Mouse (Mus musculus) neural tube, embryonic 11.5 days (tissue): Measurements from ENCODE around the gene St3gal5. TPM values are rescaled to one million over a fixed set of nuclear protein-coding genes. Genes with fewer than 3 reads are reported as not detected.

Experiments
- ATAC-seq: fragments of 200-750 bp; cut with Nextera tagmentation; 2 replicates; pipeline ENCODE4 v1.8.0; 2017; ENCODE audit warnings: moderate number of reproducible peaks, mild to moderate bottlenecking, moderate TSS enrichment, moderate library complexity; ENCODE audit not compliant: insufficient read depth, low FRiP score, low TSS enrichment
- DNase-seq: peaks from one replicate; pipeline ENCODE4 v3.0.0-alpha.2; 2015; ENCODE audit warnings: low spot score
- H3K27ac ChIP-seq: fragments of 300-500 bp; sonication (generic); 2 replicates; pipeline ENCODE4 v1.5.1; 2014; ENCODE audit warnings: low read depth, mild to moderate bottlenecking, low read length
- H3K27me3 ChIP-seq: fragments of 300-500 bp; sonication (generic); 2 replicates; pipeline ENCODE4 v1.6.1; 2014; ENCODE audit warnings: mild to moderate bottlenecking, low read length, mixed read lengths; ENCODE audit not compliant: control insufficient read depth, insufficient read depth
- H3K36me3 ChIP-seq: fragments of 300-500 bp; sonication (generic); 2 replicates; pipeline ENCODE4 v1.6.1; 2014; ENCODE audit warnings: mild to moderate bottlenecking, low read length, moderate library complexity, mixed read lengths; ENCODE audit not compliant: control insufficient read depth, insufficient read depth
- H3K4me1 ChIP-seq: fragments of 300-500 bp; sonication (generic); 2 replicates; pipeline ENCODE4 v1.6.1; 2014; ENCODE audit warnings: low read length, mixed read lengths; ENCODE audit not compliant: control insufficient read depth, insufficient read depth
- H3K4me2 ChIP-seq: fragments of 300-500 bp; sonication (generic); 2 replicates; pipeline ENCODE4 v1.6.1; 2014; ENCODE audit warnings: low read depth, mild to moderate bottlenecking, moderate library complexity
- H3K4me3 ChIP-seq: fragments of 300-500 bp; sonication (generic); 2 replicates; pipeline ENCODE4 v1.5.1; 2014; ENCODE audit warnings: low read depth, low read length
- H3K9ac ChIP-seq: fragments of 300-500 bp; sonication (generic); 2 replicates; pipeline ENCODE4 v1.6.1; 2014; ENCODE audit warnings: mild to moderate bottlenecking, low read length
- H3K9me3 ChIP-seq: fragments of 300-500 bp; sonication (generic); 2 replicates; pipeline ENCODE4 v1.6.1; 2016; ENCODE audit warnings: low read length; ENCODE audit not compliant: control insufficient read depth
- WGBS: fragments of 180-500 bp; shearing (Covaris S2); extraction: QIAGEN DNeasy Blood & Tissue Kit; methylation state at CpG from one replicate; pipeline ENCODE4 v1.1.7; 2014; 5-methylcytosine and 5-hydroxymethylcytosine counted together
- polyA plus RNA-seq: library from polyadenylated mRNA; unstranded; fragments of >200 nt; fragmentation: Nextera tagmentation; extraction: Ambion mirVana; gene quantifications from 2 replicates; pipeline ENCODE4 v1.2.1, GENCODE M21; 2014

The St3gal5 gene
- polyA plus RNA-seq, 1 experiment from 2014 or later = 44.6 TPM

DNA sequence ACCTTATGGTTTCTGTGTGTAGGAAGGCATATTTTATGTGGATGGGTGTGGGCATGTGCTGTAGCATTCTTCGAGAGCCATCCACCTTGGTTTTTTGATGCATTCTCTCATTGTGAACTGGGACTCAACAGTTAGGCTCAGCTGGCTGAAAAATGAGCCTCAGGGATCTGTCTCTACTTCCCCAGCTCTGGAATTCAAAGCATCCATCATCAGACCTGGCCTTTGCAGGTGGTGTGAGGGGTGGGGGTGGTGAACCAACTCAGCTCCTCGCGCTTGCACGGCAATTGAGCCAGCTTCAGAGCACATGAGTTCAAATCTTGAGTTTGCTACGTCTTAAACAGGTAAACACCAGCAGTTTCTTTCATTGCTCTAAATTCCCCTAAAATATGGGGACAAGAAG is 7.5 kb upstream of the St3gal5 start:
- Histone ChIP-seq H3K27ac (no peak overlapping the region), H3K9me3 (no peaks in the 10 kb centered on the region), H3K27me3 (no peaks in the 10 kb centered on the region), H3K4me1 (no peaks in the 10 kb centered on the region), H3K36me3 (no peaks in the 10 kb centered on the region), H3K9ac (no peak overlapping the region), H3K4me2 (no peak overlapping the region), H3K4me3 (no peak overlapping the region)
- DNase-seq (no peak), ATAC-seq (no peak)
- WGBS = 88% methylated on average over 5 of the region's 5 CpGs

DNA sequence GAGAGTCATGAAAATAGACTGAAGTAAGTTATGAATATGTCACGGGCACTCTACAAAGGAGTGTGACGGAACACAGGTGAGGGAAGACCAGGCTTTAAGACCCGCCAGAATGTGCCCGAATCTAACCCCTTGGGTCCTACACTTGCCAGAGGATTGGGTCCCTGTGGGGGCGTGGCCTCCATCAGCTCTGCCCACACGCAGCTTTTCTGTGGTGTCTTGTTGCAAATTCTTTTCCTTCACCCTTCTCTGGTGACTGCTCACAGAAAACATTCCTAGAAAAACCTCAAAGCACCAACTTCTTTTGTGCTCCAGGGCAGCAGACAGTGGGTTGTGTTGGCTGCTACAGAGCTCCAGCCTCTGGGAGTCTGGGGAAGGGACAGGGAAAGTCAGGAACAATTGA is 6.4 kb upstream of the St3gal5 start:
- no peak overlapping the region for H3K4me3 ChIP-seq
- H3K4me2 ChIP-seq = no peak overlapping the region
- no peak overlapping the region for H3K27ac ChIP-seq
- H3K27me3 ChIP-seq = no peaks in the 10 kb centered on the region
- 45% methylated on average over 6 of the region's 6 CpGs for WGBS
- no peaks in the 10 kb centered on the region for H3K4me1 ChIP-seq
- DNase-seq (peak; percentile 16), ATAC-seq (no peak)
- H3K9ac ChIP-seq = no peak overlapping the region
- no peaks in the 10 kb centered on the region for H3K36me3 ChIP-seq
- no peaks in the 10 kb centered on the region for H3K9me3 ChIP-seq

DNA sequence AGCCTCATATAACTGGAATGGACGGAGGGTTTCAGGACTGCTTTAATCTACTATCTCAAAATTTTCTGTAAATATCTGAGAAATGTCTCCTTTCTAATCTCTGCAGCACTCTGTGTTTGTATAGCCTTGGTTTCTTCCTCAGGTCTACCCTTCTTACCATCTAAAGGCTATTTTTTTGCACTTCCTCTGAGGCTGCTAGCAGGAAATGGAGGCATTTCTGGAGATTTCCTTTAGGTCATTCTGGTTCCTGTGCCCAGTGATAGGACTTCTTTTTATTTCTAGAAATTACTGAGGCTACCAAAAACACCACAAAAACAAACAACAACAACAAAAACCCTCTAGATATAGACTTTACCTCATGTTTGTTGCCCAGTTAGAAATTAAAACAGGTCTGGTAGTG is 4.3 kb upstream of the St3gal5 start:
- Histone ChIP-seq H3K27me3 (no peaks in the 10 kb centered on the region), H3K27ac (no peak overlapping the region), H3K9ac (no peak overlapping the region), H3K36me3 (no peaks in the 10 kb centered on the region), H3K4me1 (0 out of 2 replicates have a peak, but pooled peaks cover 2% of the 10 kb centered on the region), H3K4me2 (no peak overlapping the region), H3K9me3 (no peaks in the 10 kb centered on the region), H3K4me3 (no peak overlapping the region)
- DNase-seq (no peak), ATAC-seq (no peak)
- 100% methylated on average over 1 of the region's 1 CpGs for WGBS

DNA sequence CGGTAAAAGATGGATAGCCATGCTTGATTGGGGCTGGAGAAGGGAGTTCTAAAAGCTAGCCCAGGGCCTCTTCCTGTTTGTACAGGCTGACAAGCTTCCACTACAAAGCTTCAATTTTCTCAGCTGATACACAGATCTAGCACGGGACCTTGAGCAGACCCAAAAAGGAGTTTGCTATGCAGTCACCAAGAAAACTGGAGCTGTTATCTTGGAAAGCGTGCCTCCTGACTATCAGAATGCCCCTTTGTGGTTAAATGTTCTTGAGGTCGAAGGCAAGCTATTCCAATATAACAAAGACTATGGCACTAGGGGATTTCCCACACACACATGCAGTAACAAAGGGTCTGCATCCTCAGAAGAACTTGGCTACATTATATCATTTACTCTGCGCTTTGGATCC is 1.2 kb upstream of the St3gal5 start:
- Histone ChIP-seq H3K4me2 (no peak overlapping the region), H3K27me3 (no peaks in the 10 kb centered on the region), H3K4me3 (no peak overlapping the region), H3K36me3 (no peaks in the 10 kb centered on the region), H3K4me1 (0 out of 2 replicates have a peak, but pooled peaks cover 4% of the 10 kb centered on the region), H3K9ac (no peak overlapping the region), H3K9me3 (no peaks in the 10 kb centered on the region), H3K27ac (no peak overlapping the region)
- 74% methylated on average over 5 of the region's 5 CpGs for WGBS
- no peak for ATAC-seq
- no peak for DNase-seq

DNA sequence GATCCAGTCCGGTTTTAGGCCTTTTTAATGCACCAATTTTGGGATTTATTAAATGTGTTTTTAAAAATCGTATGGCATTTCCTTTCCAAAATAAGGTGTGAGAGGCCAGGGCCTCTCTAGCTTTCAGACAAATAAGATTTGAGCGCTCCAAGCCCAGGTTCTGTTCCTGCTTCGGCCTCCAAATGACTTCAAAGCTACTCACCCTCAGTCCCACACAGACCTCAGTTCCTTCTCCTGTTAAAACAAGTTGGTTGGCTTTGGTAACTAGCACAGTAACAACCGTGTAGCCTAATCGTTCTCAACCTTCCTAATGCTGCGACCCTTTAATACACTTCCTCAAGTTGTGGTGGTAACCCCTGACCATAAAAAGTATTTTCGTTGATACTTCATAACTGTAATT is 723 bp upstream of the St3gal5 start:
- no peaks in the 10 kb centered on the region for H3K27me3 ChIP-seq
- no peaks in the 10 kb centered on the region for H3K9me3 ChIP-seq
- H3K9ac ChIP-seq = no peak overlapping the region
- ATAC-seq (no peak), DNase-seq (no peak)
- no peaks in the 10 kb centered on the region for H3K36me3 ChIP-seq
- H3K4me1 ChIP-seq = 0 out of 2 replicates have a peak, but pooled peaks cover 4% of the 10 kb centered on the region
- H3K27ac ChIP-seq = no peak overlapping the region
- peak overlapping the region; percentile 94 for H3K4me2 ChIP-seq
- H3K4me3 ChIP-seq = peak overlapping the region; percentile 76
- WGBS = 60% methylated on average over 8 of the region's 8 CpGs

DNA sequence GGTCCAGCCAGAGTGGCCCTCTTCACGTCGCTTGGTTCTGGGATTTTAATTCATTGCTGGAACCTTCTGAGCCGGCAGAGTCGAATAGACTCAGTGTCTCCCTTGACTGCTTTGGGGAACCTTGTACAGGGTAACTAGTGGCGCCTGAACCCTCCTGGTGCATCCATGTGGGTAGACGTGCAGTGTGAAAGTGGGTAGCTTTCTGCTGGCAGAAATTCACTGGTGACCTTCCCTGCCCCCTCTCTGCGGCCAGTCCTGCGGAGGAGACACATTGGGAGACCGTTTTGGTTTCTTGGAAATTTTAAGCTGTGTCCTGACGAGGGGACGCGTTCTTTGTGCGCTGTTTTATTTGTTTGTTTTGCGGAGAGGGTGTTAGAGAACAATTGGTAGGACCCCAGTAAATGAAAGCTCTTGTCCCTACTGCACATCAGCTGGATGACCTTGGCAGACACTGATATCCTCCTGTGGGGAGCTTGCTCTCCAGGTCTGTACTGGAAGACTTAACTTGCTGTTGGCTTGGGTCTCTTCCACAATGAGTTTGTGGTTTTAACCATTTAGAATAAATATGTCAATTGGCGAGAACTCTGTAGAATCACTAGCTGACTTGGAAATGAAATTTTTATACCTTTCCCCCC is 746 bp downstream of the St3gal5 start:
- peak; percentile 16; the same call in 1 of the 2 replicates for ATAC-seq

DNA sequence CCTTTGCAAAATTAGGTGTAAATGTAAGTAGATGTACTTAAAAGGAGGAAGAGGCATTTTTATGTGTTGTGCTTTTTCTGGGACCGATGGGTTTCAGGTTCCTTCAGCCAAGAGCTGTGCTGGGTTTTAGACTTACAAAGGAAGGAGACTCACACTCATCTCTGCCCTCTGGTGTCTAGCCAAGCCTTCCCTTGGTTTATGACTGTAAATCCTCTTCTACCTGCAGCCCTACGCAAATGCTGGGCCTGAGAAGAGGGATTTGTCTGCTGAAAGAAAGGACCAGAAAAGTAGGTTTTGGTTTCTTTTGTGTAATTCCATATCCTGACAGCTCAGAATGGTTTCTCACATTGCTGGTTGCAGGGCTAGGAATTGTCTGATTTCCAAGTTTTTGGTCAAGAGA is 1.3 kb downstream of the St3gal5 start:
- DNase-seq (no peak), ATAC-seq (no peak)
- no peak overlapping the region for H3K27ac ChIP-seq
- H3K4me3 ChIP-seq = peak overlapping the region; percentile 76
- no peaks in the 10 kb centered on the region for H3K9me3 ChIP-seq
- H3K4me1 ChIP-seq = 0 out of 2 replicates have a peak, but pooled peaks cover 4% of the 10 kb centered on the region
- H3K36me3 ChIP-seq = no peaks in the 10 kb centered on the region
- peak overlapping the region; percentile 94 for H3K4me2 ChIP-seq
- no peak overlapping the region for H3K9ac ChIP-seq
- no peaks in the 10 kb centered on the region for H3K27me3 ChIP-seq
- 42% methylated on average over 2 of the region's 2 CpGs for WGBS

More for the DNA sequence above, 746 bp downstream of the St3gal5 start:
- Histone ChIP-seq H3K9ac (peak overlapping the region; percentile 86), H3K27me3 (no peaks in the 10 kb centered on the region), H3K36me3 (no peaks in the 10 kb centered on the region), H3K4me3 (peak overlapping the region; percentile 76), H3K27ac (peak overlapping the region; percentile 67), H3K4me2 (peak overlapping the region; percentile 94), H3K9me3 (no peaks in the 10 kb centered on the region), H3K4me1 (0 out of 2 replicates have a peak, but pooled peaks cover 4% of the 10 kb centered on the region)
- DNase-seq = no peak
- 5% methylated on average over 15 of the region's 15 CpGs for WGBS

DNA sequence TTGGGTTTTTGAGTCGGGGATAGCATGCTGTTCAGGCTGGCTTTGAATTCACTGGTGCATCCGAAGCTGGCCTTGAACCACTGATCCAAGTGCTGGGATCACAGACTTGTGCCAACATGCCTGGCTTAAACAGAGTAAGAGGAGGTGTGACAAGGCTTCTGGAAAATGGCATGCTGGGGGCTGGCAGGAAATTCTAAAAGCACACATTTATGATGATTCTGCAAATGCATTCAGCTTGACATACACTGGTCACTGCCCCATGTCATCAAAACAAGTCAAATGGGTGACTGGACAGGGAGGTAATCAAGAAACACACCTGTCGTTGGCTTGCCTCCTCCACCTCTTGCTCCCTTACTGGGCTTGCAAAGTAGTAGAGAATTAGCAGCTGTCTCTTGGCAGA is 1.9 kb downstream of the St3gal5 start:
- no peak for ATAC-seq
- 0 out of 2 replicates have a peak, but pooled peaks cover 4% of the 10 kb centered on the region for H3K4me1 ChIP-seq
- 80% methylated on average over 3 of the region's 3 CpGs for WGBS
- no peak overlapping the region for H3K27ac ChIP-seq
- peak overlapping the region; percentile 94; the same call in 1 of the 2 replicates for H3K4me2 ChIP-seq
- H3K4me3 ChIP-seq = no peak overlapping the region
- no peaks in the 10 kb centered on the region for H3K36me3 ChIP-seq
- H3K27me3 ChIP-seq = no peaks in the 10 kb centered on the region
- H3K9ac ChIP-seq = no peak overlapping the region
- DNase-seq = no peak
- no peaks in the 10 kb centered on the region for H3K9me3 ChIP-seq

DNA sequence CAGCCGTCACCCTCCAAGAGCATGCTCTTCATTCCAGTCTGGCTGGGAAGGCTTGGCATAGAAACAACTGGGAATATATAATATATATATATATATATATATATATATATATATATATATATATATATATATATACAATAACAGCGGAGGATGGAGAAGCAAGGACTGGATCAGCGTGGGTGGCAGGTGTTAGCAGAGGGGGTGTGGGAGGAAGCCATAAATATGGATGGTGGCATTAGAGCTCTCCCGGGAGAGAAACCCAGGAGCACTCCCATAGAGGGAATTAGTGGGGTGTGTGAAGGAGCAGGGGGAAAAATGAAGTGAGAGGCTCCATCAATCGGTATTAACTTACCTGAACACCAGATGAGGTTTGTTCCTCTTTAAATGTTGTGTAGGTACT is 2.8 kb downstream of the St3gal5 start:
- WGBS = 73% methylated on average over 5 of the region's 5 CpGs
- Histone ChIP-seq H3K4me2 (no peak overlapping the region), H3K4me1 (0 out of 2 replicates have a peak, but pooled peaks cover 4% of the 10 kb centered on the region), H3K9ac (no peak overlapping the region), H3K9me3 (no peaks in the 10 kb centered on the region), H3K27me3 (no peaks in the 10 kb centered on the region), H3K4me3 (no peak overlapping the region), H3K36me3 (no peaks in the 10 kb centered on the region), H3K27ac (no peak overlapping the region)
- ATAC-seq (no peak), DNase-seq (no peak)
